Mouse (Mus musculus) hindbrain, embryonic 14.5 days (tissue): ENCODE data around the gene Sema3e. TPM values are rescaled to one million over a fixed set of nuclear protein-coding genes. Genes with fewer than 3 reads are reported as not detected.
A peak's percentile ranks its signal among the peaks of the same experiment; 100 is the strongest.

Experiments
- ATAC-seq: fragments of 200-750 bp; cut with Nextera tagmentation; 2 replicates; pipeline ENCODE4 v1.8.0; 2017; ENCODE audit warnings: moderate number of reproducible peaks, mild to moderate bottlenecking, moderate TSS enrichment, moderate library complexity; ENCODE audit not compliant: low FRiP score
- DNase-seq: peaks from one replicate; pipeline ENCODE4 v3.0.0-alpha.2; 2015; ENCODE audit warnings: low spot score
- H3K27ac ChIP-seq: fragments of 300-500 bp; sonication (generic); 2 replicates; pipeline ENCODE4 v1.5.1; 2014; ENCODE audit warnings: mild to moderate bottlenecking, moderate library complexity
- H3K27me3 ChIP-seq: fragments of 300-500 bp; sonication (generic); 2 replicates; pipeline ENCODE4 v1.6.1; 2014; ENCODE audit warnings: mild to moderate bottlenecking, low read length, mixed read lengths; ENCODE audit not compliant: control insufficient read depth, insufficient read depth
- H3K36me3 ChIP-seq: fragments of 300-500 bp; sonication (generic); replicated peaks from 2 replicates; pipeline ENCODE4 v1.6.1; 2014; ENCODE audit not compliant: control insufficient read depth, insufficient read depth
- H3K4me1 ChIP-seq: fragments of 300-500 bp; sonication (generic); replicated peaks from 2 replicates; pipeline ENCODE4 v1.6.1; 2014; ENCODE audit warnings: antibody characterized with exemption, low read length, mixed read lengths; ENCODE audit not compliant: control insufficient read depth, insufficient read depth
- H3K4me2 ChIP-seq: fragments of 300-500 bp; sonication (generic); replicated peaks from 2 replicates; pipeline ENCODE4 v1.6.1; 2014; ENCODE audit warnings: mild to moderate bottlenecking, moderate library complexity
- H3K4me3 ChIP-seq: fragments of 300-500 bp; sonication (generic); replicated peaks from 2 replicates; pipeline ENCODE4 v1.5.1; 2014; ENCODE audit warnings: mild to moderate bottlenecking, low read length
- H3K9ac ChIP-seq: fragments of 300-500 bp; sonication (generic); 2 replicates; pipeline ENCODE4 v1.6.1; 2014
- H3K9me3 ChIP-seq: fragments of 300-500 bp; sonication (generic); 2 replicates; pipeline ENCODE4 v1.6.1; 2016; ENCODE audit warnings: low read length; ENCODE audit not compliant: control insufficient read depth
- WGBS: fragments of 180-500 bp; shearing (Covaris S2); extraction: QIAGEN DNeasy Blood & Tissue Kit; methylation state at CpG from one replicate; pipeline ENCODE4 v1.1.7; 2014; 5-methylcytosine and 5-hydroxymethylcytosine counted together
- polyA plus RNA-seq: library from polyadenylated mRNA; unstranded; fragments of >200 nt; fragmentation: Nextera tagmentation; extraction: Ambion mirVana; gene quantifications from 2 replicates; pipeline ENCODE4 v1.2.1, GENCODE M21; 2014

Sema3e gene
- polyA plus RNA-seq, 1 experiment from 2014 or later, result 5.5 TPM

DNA sequence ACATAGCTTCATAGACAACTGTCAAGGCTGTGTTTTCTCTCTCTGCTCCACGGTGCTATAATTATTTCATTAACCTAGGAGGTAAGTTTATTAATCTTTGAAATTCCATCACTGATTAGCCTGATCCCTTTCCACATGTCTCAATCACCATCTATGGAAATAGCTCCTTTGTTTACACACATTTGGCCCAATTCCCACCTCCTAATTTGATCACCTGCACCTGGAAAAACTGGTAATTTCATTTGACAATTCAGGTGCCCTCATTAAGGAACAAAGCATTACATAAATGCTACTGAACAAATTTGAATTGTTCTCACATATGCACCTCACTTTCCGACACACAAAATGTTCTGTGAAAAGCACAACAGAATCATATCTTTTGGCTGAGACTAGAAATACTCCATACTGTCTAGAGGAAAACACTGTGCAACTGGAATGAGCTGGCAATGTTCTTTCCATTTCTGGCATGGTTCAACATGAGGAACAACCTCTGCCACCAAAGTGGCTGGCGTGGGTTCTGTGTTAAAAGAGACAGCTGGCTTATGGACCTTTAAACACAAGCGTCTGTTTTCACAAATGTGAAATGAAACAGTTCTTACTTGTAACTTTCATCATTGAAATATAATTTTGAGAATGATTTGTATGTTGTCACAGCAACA is 34.9 kb downstream of the Sema3e start:
- Histone ChIP-seq H3K9ac (no peak overlapping the region), H3K9me3 (no peaks in the 10 kb centered on the region), H3K4me1 (no peaks in the 10 kb centered on the region), H3K4me2 (no peak overlapping the region), H3K27ac (no peak overlapping the region), H3K27me3 (no peaks in the 10 kb centered on the region), H3K4me3 (no peak overlapping the region), H3K36me3 (no peaks in the 10 kb centered on the region)
- ATAC-seq (no peak), DNase-seq (no peak)
- 71% methylated on average over 4 of the region's 4 CpGs for WGBS

DNA sequence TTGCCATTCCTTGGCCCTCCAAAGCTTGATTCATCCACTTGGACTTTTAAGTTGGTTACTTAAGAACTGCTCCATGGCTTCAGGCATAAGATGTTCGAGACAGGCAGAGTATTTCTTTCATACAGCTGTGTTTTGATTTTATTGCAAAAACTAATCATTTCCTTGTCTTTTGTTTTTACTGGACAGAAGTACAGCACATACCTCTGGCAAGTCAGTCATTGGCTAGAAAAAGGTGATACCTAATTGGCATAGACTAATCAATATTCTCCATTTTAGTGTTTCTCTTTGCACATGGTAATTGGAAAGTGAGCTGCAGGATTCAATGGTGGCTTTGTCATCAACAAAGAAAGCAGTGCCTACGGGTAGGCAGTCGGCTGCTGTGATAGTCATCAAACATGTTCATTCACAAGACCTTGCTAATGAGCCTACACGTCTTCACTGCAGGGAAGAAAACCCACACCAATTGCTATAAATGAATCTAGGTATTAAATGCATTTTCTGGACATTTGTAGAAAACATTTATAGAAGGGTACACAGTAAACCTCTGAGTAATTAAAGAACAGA is 37.9 kb downstream of the Sema3e start:
- DNase-seq, result no peak
- no peak for ATAC-seq
- 34% methylated on average over 4 of the region's 4 CpGs for WGBS
- H3K4me1 ChIP-seq, result no peaks in the 10 kb centered on the region
- no peak overlapping the region for H3K9ac ChIP-seq
- H3K36me3 ChIP-seq, result no peaks in the 10 kb centered on the region
- no peaks in the 10 kb centered on the region for H3K27me3 ChIP-seq
- no peak overlapping the region for H3K4me2 ChIP-seq
- H3K4me3 ChIP-seq, result no peak overlapping the region
- H3K27ac ChIP-seq, result no peak overlapping the region
- no peaks in the 10 kb centered on the region for H3K9me3 ChIP-seq

DNA sequence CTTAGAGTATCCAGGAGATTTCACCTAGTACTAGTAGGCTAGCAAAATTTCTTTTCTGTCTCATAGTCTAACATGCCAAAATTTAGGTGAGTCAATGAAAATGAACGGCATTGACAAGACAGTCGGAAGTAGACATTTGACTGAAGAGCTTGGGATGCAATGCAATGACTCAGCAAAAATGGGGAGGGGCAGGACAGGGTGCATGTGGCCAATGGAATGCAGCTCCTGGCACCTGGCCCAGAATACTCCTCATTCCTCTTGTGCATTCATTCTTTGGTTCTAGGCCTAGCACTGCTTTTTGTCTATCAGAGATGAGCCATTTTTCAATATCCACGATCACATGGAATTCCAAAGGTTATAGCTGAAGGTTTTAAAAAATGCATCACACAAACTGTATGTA is 48.1 kb downstream of the Sema3e start:
- H3K9ac ChIP-seq, result no peak overlapping the region
- no peak overlapping the region for H3K4me2 ChIP-seq
- H3K9me3 ChIP-seq, result no peaks in the 10 kb centered on the region
- no peaks in the 10 kb centered on the region for H3K27me3 ChIP-seq
- no peak overlapping the region for H3K4me3 ChIP-seq
- H3K4me1 ChIP-seq, result no peaks in the 10 kb centered on the region
- no peak overlapping the region for H3K27ac ChIP-seq
- ATAC-seq (no peak), DNase-seq (no peak)
- WGBS, result 85% methylated on average over 3 of the region's 3 CpGs
- H3K36me3 ChIP-seq, result no peaks in the 10 kb centered on the region

DNA sequence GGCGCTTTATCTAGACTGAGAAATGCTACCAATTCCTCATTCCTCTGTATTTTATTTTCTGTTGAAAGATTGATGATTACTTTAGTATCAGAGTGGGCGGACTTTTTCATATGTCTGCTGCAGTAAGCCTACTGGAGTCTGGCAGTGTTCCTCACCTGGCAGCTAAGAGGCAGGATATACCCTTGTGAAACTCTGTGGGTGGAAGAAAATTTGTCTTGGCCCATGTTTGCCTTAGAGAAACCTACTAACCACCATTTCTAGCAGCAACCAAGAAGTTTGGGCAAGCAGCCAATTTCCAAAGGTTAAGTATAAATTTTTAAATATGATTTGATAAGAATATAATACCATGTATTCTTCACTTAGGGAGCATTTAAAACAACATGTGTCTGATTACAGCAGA is 63.0 kb downstream of the Sema3e start:
- H3K36me3 ChIP-seq, result no peaks in the 10 kb centered on the region
- no peak overlapping the region for H3K4me3 ChIP-seq
- H3K27me3 ChIP-seq, result no peaks in the 10 kb centered on the region
- ATAC-seq (no peak), DNase-seq (no peak)
- no peak overlapping the region for H3K9ac ChIP-seq
- peaks cover 2% of the 10 kb centered on the region; the same call in 1 of the 2 replicates for H3K4me1 ChIP-seq
- 96% methylated on average over 2 of the region's 2 CpGs for WGBS
- no peaks in the 10 kb centered on the region for H3K9me3 ChIP-seq
- no peak overlapping the region for H3K27ac ChIP-seq
- H3K4me2 ChIP-seq, result no peak overlapping the region

DNA sequence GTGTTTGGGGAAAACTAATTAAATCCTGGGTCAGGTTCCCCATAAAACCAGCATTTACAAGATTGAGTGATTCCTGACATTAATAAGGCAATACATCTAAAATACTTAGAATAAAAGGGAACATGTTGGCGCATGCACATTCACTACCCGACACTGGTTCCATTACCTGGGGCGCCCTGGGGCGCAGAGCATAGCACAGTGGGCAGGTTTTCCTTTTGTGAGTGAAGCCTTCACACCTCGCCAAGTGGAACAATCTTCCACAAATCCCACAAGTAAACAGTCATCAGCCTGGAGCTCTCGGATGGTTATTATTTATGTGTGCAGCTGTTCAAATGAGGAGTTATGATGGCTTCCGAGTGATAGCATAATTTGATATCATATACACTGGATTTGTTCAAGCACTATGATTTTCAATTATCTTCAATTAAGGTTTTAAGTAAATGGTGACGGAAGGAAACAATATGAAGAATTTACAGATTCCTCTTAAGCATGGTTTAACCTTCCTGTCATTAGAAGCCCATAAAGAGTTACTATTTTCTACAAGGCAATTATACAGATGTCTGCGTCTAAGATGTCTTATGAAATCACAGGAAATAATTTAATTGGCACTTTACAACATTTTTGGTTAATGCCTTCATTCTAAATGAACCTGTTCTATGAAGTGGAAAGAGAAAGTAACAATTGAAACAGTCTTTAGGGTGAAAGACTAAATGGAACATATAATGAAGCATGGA is 65.0 kb downstream of the Sema3e start:
- H3K9me3 ChIP-seq, result no peaks in the 10 kb centered on the region
- no peaks in the 10 kb centered on the region for H3K36me3 ChIP-seq
- 78% methylated on average over 9 of the region's 9 CpGs for WGBS
- H3K27ac ChIP-seq, result no peak overlapping the region
- ATAC-seq, result peak; percentile 31; the same call in 1 of the 2 replicates
- H3K27me3 ChIP-seq, result no peaks in the 10 kb centered on the region
- no peak overlapping the region for H3K9ac ChIP-seq
- DNase-seq, result no peak
- H3K4me3 ChIP-seq, result no peak overlapping the region
- H3K4me1 ChIP-seq, result peaks cover 2% of the 10 kb centered on the region; the same call in 1 of the 2 replicates
- H3K4me2 ChIP-seq, result no peak overlapping the region

DNA sequence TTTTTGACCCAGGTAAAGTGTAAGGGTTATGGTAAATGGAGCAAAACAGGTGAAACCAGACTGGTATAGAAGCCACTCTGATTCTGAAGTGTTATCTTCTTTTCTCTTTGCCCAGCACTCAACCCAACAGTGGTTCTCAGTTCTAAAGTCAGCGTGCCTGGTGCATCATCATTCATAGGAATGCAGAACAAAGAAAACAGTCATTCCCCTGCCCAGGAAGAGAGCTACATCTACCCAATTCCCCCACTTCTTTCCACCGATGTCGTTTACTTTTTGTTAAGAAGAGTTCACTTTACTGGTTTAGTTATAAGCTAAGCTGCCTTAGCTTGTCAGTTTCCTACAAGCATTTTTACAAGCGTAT is 65.5 kb downstream of the Sema3e start:
- no peaks in the 10 kb centered on the region for H3K36me3 ChIP-seq
- no peaks in the 10 kb centered on the region for H3K9me3 ChIP-seq
- no peaks in the 10 kb centered on the region for H3K27me3 ChIP-seq
- no peak overlapping the region for H3K4me2 ChIP-seq
- no peak overlapping the region for H3K4me3 ChIP-seq
- 85% methylated on average over 4 of the region's 4 CpGs for WGBS
- no peak overlapping the region for H3K27ac ChIP-seq
- peaks cover 2% of the 10 kb centered on the region; the same call in 1 of the 2 replicates for H3K4me1 ChIP-seq
- ATAC-seq (no peak), DNase-seq (no peak)
- no peak overlapping the region for H3K9ac ChIP-seq

DNA sequence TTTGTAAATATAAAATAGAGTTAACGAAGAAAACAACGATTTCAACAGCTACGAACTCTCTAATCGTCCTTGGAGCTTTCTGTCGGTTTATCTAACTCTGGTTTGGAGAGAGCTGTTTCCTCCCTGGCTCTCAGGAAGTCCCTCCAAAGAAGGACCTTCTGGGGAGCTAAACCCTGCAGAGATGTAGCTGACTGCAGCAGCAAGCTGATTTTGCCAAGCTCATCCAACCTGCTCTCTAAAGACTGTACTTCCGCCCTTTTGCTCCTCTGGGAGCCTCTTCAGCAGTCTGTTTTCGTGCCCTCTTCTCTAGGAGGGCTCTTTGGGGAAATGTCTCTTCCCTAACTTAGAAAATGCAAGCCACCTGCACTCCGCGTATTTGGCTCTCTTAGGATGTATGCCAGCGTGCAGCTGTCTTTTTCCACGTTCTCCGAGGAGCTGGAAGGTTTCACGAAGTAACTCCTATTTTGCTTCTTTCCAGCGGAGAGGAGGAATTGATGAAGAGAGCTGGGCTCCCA is 67.2 kb downstream of the Sema3e start:
- H3K27ac ChIP-seq, result no peak overlapping the region
- H3K27me3 ChIP-seq, result no peaks in the 10 kb centered on the region
- peak overlapping the region; percentile 31 for H3K4me2 ChIP-seq
- H3K4me1 ChIP-seq, result peaks cover 2% of the 10 kb centered on the region; the same call in 1 of the 2 replicates
- no peak for DNase-seq
- H3K4me3 ChIP-seq, result no peak overlapping the region
- H3K9ac ChIP-seq, result no peak overlapping the region
- no peaks in the 10 kb centered on the region for H3K36me3 ChIP-seq
- WGBS, result 55% methylated on average over 14 of the region's 14 CpGs
- no peak for ATAC-seq
- H3K9me3 ChIP-seq, result no peaks in the 10 kb centered on the region

DNA sequence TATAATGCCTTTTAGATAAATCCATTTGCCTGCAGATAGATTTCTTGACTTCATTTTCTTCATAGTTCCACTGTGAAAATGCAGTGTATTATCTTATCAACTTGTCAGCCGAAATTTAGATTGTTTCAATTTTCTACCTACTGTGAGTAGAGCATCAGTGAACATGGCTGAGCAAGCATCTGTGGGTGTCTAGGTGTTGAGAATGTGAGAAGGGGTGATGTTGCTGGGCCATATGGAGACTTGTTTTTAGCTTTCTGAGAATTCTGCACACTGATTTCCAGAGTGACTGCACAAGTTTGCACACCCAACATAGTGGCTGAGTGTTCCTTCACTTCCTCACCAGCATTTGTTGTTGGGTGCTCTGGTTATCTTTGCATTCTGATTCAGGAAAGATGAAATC is 71.1 kb downstream of the Sema3e start:
- no peaks in the 10 kb centered on the region for H3K36me3 ChIP-seq
- no peak overlapping the region for H3K4me3 ChIP-seq
- no peak overlapping the region for H3K27ac ChIP-seq
- DNase-seq, result no peak
- H3K9me3 ChIP-seq, result no peaks in the 10 kb centered on the region
- no peak overlapping the region for H3K4me2 ChIP-seq
- H3K27me3 ChIP-seq, result no peaks in the 10 kb centered on the region
- H3K9ac ChIP-seq, result no peak overlapping the region
- ATAC-seq, result no peak
- H3K4me1 ChIP-seq, result peaks cover 2% of the 10 kb centered on the region; the same call in 1 of the 2 replicates
- WGBS, result 86% methylated on average over 1 of the region's 1 CpGs

DNA sequence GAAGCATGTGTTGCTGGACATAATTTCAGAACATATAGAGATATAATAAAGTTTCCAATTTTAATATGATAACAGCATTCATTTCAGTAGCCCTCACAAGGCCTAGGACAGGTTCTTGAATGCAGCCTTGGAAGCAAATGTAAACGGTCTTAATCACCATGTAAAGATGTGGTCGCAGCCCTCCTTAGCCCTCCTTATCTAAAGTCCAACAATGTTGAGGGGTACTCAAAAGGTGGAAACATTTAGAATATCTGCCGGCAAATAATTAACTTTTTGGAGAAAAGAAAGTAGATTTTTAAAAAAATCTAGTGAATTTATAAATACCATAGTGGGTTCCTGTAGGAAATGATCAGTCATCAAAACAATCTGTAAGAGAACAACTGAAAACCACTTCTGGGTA is 73.6 kb downstream of the Sema3e start:
- Histone ChIP-seq H3K9ac (no peak overlapping the region), H3K4me1 (no peaks in the 10 kb centered on the region), H3K27ac (no peak overlapping the region), H3K4me3 (no peak overlapping the region), H3K9me3 (no peaks in the 10 kb centered on the region), H3K36me3 (no peaks in the 10 kb centered on the region), H3K27me3 (no peaks in the 10 kb centered on the region), H3K4me2 (no peak overlapping the region)
- WGBS, result 91% methylated on average over 3 of the region's 3 CpGs
- DNase-seq, result no peak
- no peak for ATAC-seq
